Mouse (Mus musculus): Measurements from ENCODE around the gene Six3. TPM values are rescaled to one million over a fixed set of nuclear protein-coding genes. Genes with fewer than 3 reads are reported as not detected.

Gene Six3
- polyA plus RNA-seq, 1 experiment from 2014 or later, result not detected

- ATAC-seq (ENCODE audit: insufficient read depth, low FRiP score), result no peak
- H3K9me3 ChIP-seq (replicated peaks; ENCODE audit: control insufficient read depth, low read length), result no peaks in the 10 kb centered on the region
- WGBS, result 1% methylated on average over 49 of the region's 52 CpGs
- H3K9ac ChIP-seq (ENCODE audit: low read length), result no peak overlapping the region
- H3K4me2 ChIP-seq (ENCODE audit: low read depth, low read length), result no peak overlapping the region
- peaks cover 7% of the 10 kb centered on the region for H3K4me1 ChIP-seq (ENCODE audit: control insufficient read depth, insufficient read depth, low read length)
- H3K4me3 ChIP-seq (replicated peaks; ENCODE audit: low read length), result no peak overlapping the region
- H3K27ac ChIP-seq (ENCODE audit: low read length), result no peak overlapping the region
- peaks cover 89% of the 10 kb centered on the region for H3K27me3 ChIP-seq (ENCODE audit: control insufficient read depth, insufficient read depth, low read length)
- H3K36me3 ChIP-seq (ENCODE audit: control insufficient read depth, insufficient read depth, low read length), result no peaks in the 10 kb centered on the region
Observed at GRCm38 (mm10) chr17:85623161-85624050, 10.0 kb downstream of the Six3 start.

GRCm38 (mm10) chr17:85624051-85624420 is 10.6 kb downstream of the Six3 start:
- no peak overlapping the region for H3K9ac ChIP-seq (ENCODE audit: low read length)
- H3K4me2 ChIP-seq (ENCODE audit: low read depth, low read length), result no peak overlapping the region
- no peaks in the 10 kb centered on the region for H3K9me3 ChIP-seq (replicated peaks; ENCODE audit: control insufficient read depth, low read length)
- H3K4me3 ChIP-seq (replicated peaks; ENCODE audit: low read length), result no peak overlapping the region
- ATAC-seq (ENCODE audit: insufficient read depth, low FRiP score), result no peak
- H3K4me1 ChIP-seq (ENCODE audit: control insufficient read depth, insufficient read depth, low read length), result peaks cover 7% of the 10 kb centered on the region
- peaks cover 89% of the 10 kb centered on the region for H3K27me3 ChIP-seq (ENCODE audit: control insufficient read depth, insufficient read depth, low read length)
- H3K27ac ChIP-seq (ENCODE audit: low read length), result no peak overlapping the region
- H3K36me3 ChIP-seq (ENCODE audit: control insufficient read depth, insufficient read depth, low read length), result no peaks in the 10 kb centered on the region
- WGBS, result 3% methylated on average over 13 of the region's 13 CpGs

- Histone ChIP-seq H3K9me3 (replicated peaks; ENCODE audit: control insufficient read depth, low read length) (no peaks in the 10 kb centered on the region), H3K4me3 (replicated peaks; ENCODE audit: low read length) (no peak overlapping the region), H3K27ac (ENCODE audit: low read length) (no peak overlapping the region), H3K27me3 (ENCODE audit: control insufficient read depth, insufficient read depth, low read length) (peaks cover 86% of the 10 kb centered on the region), H3K36me3 (ENCODE audit: control insufficient read depth, insufficient read depth, low read length) (no peaks in the 10 kb centered on the region), H3K9ac (ENCODE audit: low read length) (no peak overlapping the region), H3K4me1 (ENCODE audit: control insufficient read depth, insufficient read depth, low read length) (peaks cover 7% of the 10 kb centered on the region), H3K4me2 (ENCODE audit: low read depth, low read length) (no peak overlapping the region)
- no peak for ATAC-seq (ENCODE audit: insufficient read depth, low FRiP score)
- 3% methylated on average over 26 of the region's 26 CpGs for WGBS
Observed at GRCm38 (mm10) chr17:85624981-85625940, 11.9 kb downstream of the Six3 start.

- no peak overlapping the region for H3K4me2 ChIP-seq (ENCODE audit: low read depth, low read length)
- H3K9ac ChIP-seq (ENCODE audit: low read length), result no peak overlapping the region
- ATAC-seq (ENCODE audit: insufficient read depth, low FRiP score), result no peak
- no peaks in the 10 kb centered on the region for H3K9me3 ChIP-seq (replicated peaks; ENCODE audit: control insufficient read depth, low read length)
- no peak overlapping the region for H3K4me3 ChIP-seq (replicated peaks; ENCODE audit: low read length)
- H3K27ac ChIP-seq (ENCODE audit: low read length), result no peak overlapping the region
- H3K27me3 ChIP-seq (ENCODE audit: control insufficient read depth, insufficient read depth, low read length), result peaks cover 83% of the 10 kb centered on the region
- peaks cover 4% of the 10 kb centered on the region for H3K4me1 ChIP-seq (ENCODE audit: control insufficient read depth, insufficient read depth, low read length)
- no peaks in the 10 kb centered on the region for H3K36me3 ChIP-seq (ENCODE audit: control insufficient read depth, insufficient read depth, low read length)
- WGBS, result 8% methylated on average over 14 of the region's 14 CpGs
Observed at GRCm38 (mm10) chr17:85626091-85626860, 12.9 kb downstream of the Six3 start.

- H3K4me3 ChIP-seq (replicated peaks; ENCODE audit: low read length), result no peak overlapping the region
- H3K4me1 ChIP-seq (ENCODE audit: control insufficient read depth, insufficient read depth, low read length), result no peaks in the 10 kb centered on the region
- H3K27me3 ChIP-seq (ENCODE audit: control insufficient read depth, insufficient read depth, low read length), result peaks cover 83% of the 10 kb centered on the region
- WGBS, result 38% methylated on average over 5 of the region's 5 CpGs
- H3K27ac ChIP-seq (ENCODE audit: low read length), result no peak overlapping the region
- no peak for ATAC-seq (ENCODE audit: insufficient read depth, low FRiP score)
- no peak overlapping the region for H3K9ac ChIP-seq (ENCODE audit: low read length)
- no peak overlapping the region for H3K4me2 ChIP-seq (ENCODE audit: low read depth, low read length)
- no peaks in the 10 kb centered on the region for H3K36me3 ChIP-seq (ENCODE audit: control insufficient read depth, insufficient read depth, low read length)
- no peaks in the 10 kb centered on the region for H3K9me3 ChIP-seq (replicated peaks; ENCODE audit: control insufficient read depth, low read length)
Observed at GRCm38 (mm10) chr17:85627751-85628150, 14.3 kb downstream of the Six3 start.

GRCm38 (mm10) chr17:85628811-85629210 is 15.4 kb downstream of the Six3 start:
- H3K27me3 ChIP-seq (ENCODE audit: control insufficient read depth, insufficient read depth, low read length), result peaks cover 77% of the 10 kb centered on the region
- 17% methylated on average over 8 of the region's 8 CpGs for WGBS
- ATAC-seq (ENCODE audit: insufficient read depth, low FRiP score), result no peak

GRCm38 (mm10) chr17:85629396-85629795 is 16.0 kb downstream of the Six3 start:
- Histone ChIP-seq H3K4me2 (ENCODE audit: low read depth, low read length) (no peak overlapping the region), H3K9me3 (replicated peaks; ENCODE audit: control insufficient read depth, low read length) (no peaks in the 10 kb centered on the region), H3K4me3 (replicated peaks; ENCODE audit: low read length) (no peak overlapping the region), H3K9ac (ENCODE audit: low read length) (no peak overlapping the region), H3K27ac (ENCODE audit: low read length) (no peak overlapping the region), H3K36me3 (ENCODE audit: control insufficient read depth, insufficient read depth, low read length) (no peaks in the 10 kb centered on the region), H3K27me3 (ENCODE audit: control insufficient read depth, insufficient read depth, low read length) (peaks cover 83% of the 10 kb centered on the region), H3K4me1 (ENCODE audit: control insufficient read depth, insufficient read depth, low read length) (no peaks in the 10 kb centered on the region)
- no peak for ATAC-seq (ENCODE audit: insufficient read depth, low FRiP score)
- WGBS, result 88% methylated on average over 1 of the region's 1 CpGs

More at GRCm38 (mm10) chr17:85628811-85629210, 15.4 kb downstream of the Six3 start:
- Histone ChIP-seq H3K36me3 (ENCODE audit: control insufficient read depth, insufficient read depth, low read length) (no peaks in the 10 kb centered on the region), H3K4me1 (ENCODE audit: control insufficient read depth, insufficient read depth, low read length) (no peaks in the 10 kb centered on the region), H3K4me2 (ENCODE audit: low read depth, low read length) (no peak overlapping the region), H3K27ac (ENCODE audit: low read length) (no peak overlapping the region), H3K9me3 (replicated peaks; ENCODE audit: control insufficient read depth, low read length) (no peaks in the 10 kb centered on the region), H3K4me3 (replicated peaks; ENCODE audit: low read length) (no peak overlapping the region), H3K9ac (ENCODE audit: low read length) (no peak overlapping the region)

- Histone ChIP-seq H3K4me2 (ENCODE audit: low read depth, low read length) (no peak overlapping the region), H3K36me3 (ENCODE audit: control insufficient read depth, insufficient read depth, low read length) (no peaks in the 10 kb centered on the region), H3K27ac (ENCODE audit: low read length) (no peak overlapping the region), H3K9me3 (replicated peaks; ENCODE audit: control insufficient read depth, low read length) (no peaks in the 10 kb centered on the region), H3K27me3 (ENCODE audit: control insufficient read depth, insufficient read depth, low read length) (peaks cover 75% of the 10 kb centered on the region), H3K9ac (ENCODE audit: low read length) (no peak overlapping the region), H3K4me3 (replicated peaks; ENCODE audit: low read length) (no peak overlapping the region), H3K4me1 (ENCODE audit: control insufficient read depth, insufficient read depth, low read length) (no peaks in the 10 kb centered on the region)
- no peak for ATAC-seq (ENCODE audit: insufficient read depth, low FRiP score)
- WGBS, result 35% methylated on average over 22 of the region's 22 CpGs
Observed at GRCm38 (mm10) chr17:85630296-85631050, 17.1 kb downstream of the Six3 start.

Data from stomach, embryonic 16.5 days (tissue).